In genomic region chr11:119239480-119239879, GRCm38 (mm10) we compare ENCODE assay signal across 13 mouse cellular contexts.
"Had no signal": no experiment of that assay in that cellular context is flagged by ENCODE, and none has a peak within 500 bp of the region (broad histone marks: within the 10 kb centered on the region; RNA-seq: fewer than 3 reads in every experiment).

No protein-coding gene starts in this region.

- H3K9me3 ChIP-seq: limb, embryonic 10.5 days; liver, embryonic 15.5 days had no signal

- H3K9ac ChIP-seq: liver, embryonic 15.5 days; lung, embryonic 14.5 days had no signal

- DNase-seq: kidney, postnatal 25 days; lung, embryonic 14.5 days; lung, postnatal 14 days; retina, postnatal 1 day; right cerebral cortex, postnatal 25 days; thymus, postnatal 4 days had no signal

- ATAC-seq: intestine, postnatal 0 days; midbrain, embryonic 16.5 days had no signal

- H3K36me3 ChIP-seq: liver, embryonic 15.5 days had no signal

- H3K4me2 ChIP-seq: lung, embryonic 14.5 days; midbrain, embryonic 11.5 days had no signal

- H3K27ac ChIP-seq: left cerebral cortex, adult 2 months; limb, embryonic 10.5 days; liver, embryonic 15.5 days; macrophage had no signal

- H3K4me3 ChIP-seq: left cerebral cortex, adult 2 months; limb, embryonic 10.5 days; liver, embryonic 15.5 days had no signal
